Mouse (Mus musculus) hindbrain, postnatal 0 days (tissue): ENCODE data around the gene Gm21883. TPM values are rescaled to one million over a fixed set of nuclear protein-coding genes. Genes with fewer than 3 reads are reported as not detected.
"Not testable (repeated sequence)": the region's sequence is repeated elsewhere in the genome, so short reads cannot be mapped to it uniquely, and the experiment has no call there.

Source experiments
- ATAC-seq: fragments of 200-750 bp; cut with Nextera tagmentation; 2 replicates; pipeline ENCODE4 v1.8.0; 2017; ENCODE audit warnings: mild to moderate bottlenecking, moderate TSS enrichment, moderate library complexity
- DNase-seq: peaks from one replicate; pipeline ENCODE4 v3.0.0-alpha.2; 2015; ENCODE audit warnings: low spot score
- H3K27ac ChIP-seq: fragments of 300-500 bp; sonication (generic); 2 replicates; pipeline ENCODE4 v1.5.1; 2014; ENCODE audit warnings: mild to moderate bottlenecking
- H3K27me3 ChIP-seq: fragments of 300-500 bp; sonication (generic); 2 replicates; pipeline ENCODE4 v1.6.1; 2014; ENCODE audit warnings: low read length, mixed read lengths; ENCODE audit not compliant: insufficient read depth
- H3K36me3 ChIP-seq: fragments of 300-500 bp; sonication (generic); 2 replicates; pipeline ENCODE4 v1.6.1; 2014; ENCODE audit warnings: low read length, mixed read lengths; ENCODE audit not compliant: insufficient read depth
- H3K4me1 ChIP-seq: fragments of 300-500 bp; sonication (generic); 2 replicates; pipeline ENCODE4 v1.6.1; 2014; ENCODE audit warnings: antibody characterized with exemption, low read length, mixed read lengths; ENCODE audit not compliant: insufficient read depth
- H3K4me2 ChIP-seq: fragments of 300-500 bp; sonication (generic); 2 replicates; pipeline ENCODE4 v1.6.1; 2014; ENCODE audit warnings: low read depth, mild to moderate bottlenecking, low read length, moderate library complexity, mixed read lengths
- H3K4me3 ChIP-seq: fragments of 300-500 bp; sonication (generic); 2 replicates; pipeline ENCODE4 v1.5.1; 2014; ENCODE audit warnings: low read length
- H3K9ac ChIP-seq: fragments of 300-500 bp; sonication (generic); replicated peaks from 2 replicates; pipeline ENCODE4 v1.6.1; 2014; ENCODE audit warnings: mild to moderate bottlenecking, low read length, moderate library complexity, mixed read lengths
- H3K9me3 ChIP-seq: fragments of 300-500 bp; sonication (generic); 2 replicates; pipeline ENCODE4 v1.6.1; 2016; ENCODE audit warnings: low read length, mixed read lengths
- WGBS: fragments of 180-500 bp; shearing (Covaris S2); extraction: QIAGEN DNeasy Blood & Tissue Kit; methylation state at CpG from one replicate; pipeline ENCODE4 v1.1.7; 2014; 5-methylcytosine and 5-hydroxymethylcytosine counted together
- polyA plus RNA-seq: library from polyadenylated mRNA; unstranded; fragments of >200 nt; fragmentation: Nextera tagmentation; extraction: Ambion mirVana; gene quantifications from 2 replicates; pipeline ENCODE4 v1.2.1, GENCODE M21; 2015
- total RNA-seq: library from RNA; depleted of rRNA; stranded (reverse); fragments of >200 nt; gene quantifications from 2 replicates; pipeline ENCODE4 v1.2.3, GENCODE M21; 2014; rRNA removed

Gm21883 gene
- total RNA-seq (not detected in 2 replicates), polyA plus RNA-seq (not detected in 2 replicates)

GRCm38 (mm10) chrX:31574183-31574582 is at the start of gene Gm21883:
Gm21883 (minus strand) TSS chrX:31574283.
- H3K27me3 ChIP-seq, ATAC-seq: not testable (repeated sequence)
- WGBS = no CpG with 5 or more reads among the region's 1 CpGs

GRCm38 (mm10) chrX:31618820-31619219 is 44.7 kb upstream of the Gm21883 start, which contains the start of gene Spin2e:
Spin2e (minus strand) TSS chrX:31618920.
- H3K4me3 ChIP-seq, H3K27ac ChIP-seq, ATAC-seq, H3K36me3 ChIP-seq, H3K27me3 ChIP-seq, H3K4me1 ChIP-seq, H3K9ac ChIP-seq, DNase-seq, H3K4me2 ChIP-seq, H3K9me3 ChIP-seq: not testable (repeated sequence)
- 75% methylated on average over 2 of the region's 2 CpGs for whole genome bisulfite sequencing

More at GRCm38 (mm10) chrX:31574183-31574582, at the start of gene Gm21883:
- not testable (repeated sequence) for H3K9me3 ChIP-seq, H3K4me1 ChIP-seq, H3K27ac ChIP-seq, H3K4me3 ChIP-seq, H3K4me2 ChIP-seq, H3K9ac ChIP-seq, DNase-seq, H3K36me3 ChIP-seq

Other genes with a start within 250 kb of the Gm21883 start
- gene Btbd35f26, start 237.8 kb downstream of the Gm21883 start, total RNA-seq = not detected in 2 replicates
- gene Btbd35f26, start 237.8 kb downstream of the Gm21883 start, polyA plus RNA-seq = not detected in 2 replicates
- not detected in 2 replicates for gene Btbd35f19, start 190.4 kb downstream of the Gm21883 start, total RNA-seq
- not detected in 2 replicates for gene Btbd35f19, start 190.4 kb downstream of the Gm21883 start, polyA plus RNA-seq
- not detected in 2 replicates for gene Spin2e, start 44.6 kb upstream of the Gm21883 start, total RNA-seq
- not detected in 2 replicates for gene Spin2e, start 44.6 kb upstream of the Gm21883 start, polyA plus RNA-seq
- gene Btbd35f25, start 142.9 kb upstream of the Gm21883 start, total RNA-seq = not detected in 2 replicates
- not detected in 2 replicates for gene Btbd35f25, start 142.9 kb upstream of the Gm21883 start, polyA plus RNA-seq